Mouse (Mus musculus): ENCODE data around the gene Pou4f1. TPM values are rescaled to one million over a fixed set of nuclear protein-coding genes. Genes with fewer than 3 reads are reported as not detected.

Gene Pou4f1
- polyA plus RNA-seq, 1 experiment from 2014 or later: 1.4 TPM

GRCm38 (mm10) chr14:104456976-104457375, 10.8 kb downstream of the Pou4f1 start:
- no peak for TF ChIP-seq CTCF (IDR thresholded peaks at IDR 0.05)
- DNase-seq (ENCODE audit: low read depth, low spot score) (no peak), ATAC-seq (no peak)
- in situ Hi-C loops (cut with MboI; ENCODE audit: low pct_unique_long_range_greater_than_20kb): no loop called here
- POLR2A ChIA-PET: no interaction called here
- CTCF ChIA-PET: no interaction called here
- H3K27me3 ChIP-seq: peaks cover 77% of the 10 kb centered on the region

GRCm38 (mm10) chr14:104453824-104454223, 14.0 kb downstream of the Pou4f1 start:
- TF ChIP-seq CTCF (IDR thresholded peaks at IDR 0.05): no peak
- POLR2A ChIA-PET: no interaction called here
- DNase-seq (ENCODE audit: low read depth, low spot score) (no peak), ATAC-seq (no peak)
- in situ Hi-C loops (cut with MboI; ENCODE audit: low pct_unique_long_range_greater_than_20kb): no loop called here
- peaks cover 92% of the 10 kb centered on the region for H3K27me3 ChIP-seq
- CTCF ChIA-PET: no interaction called here

GRCm38 (mm10) chr14:104434293-104434692, 33.5 kb downstream of the Pou4f1 start:
- in situ Hi-C loops (cut with MboI; ENCODE audit: low pct_unique_long_range_greater_than_20kb): no loop called here
- peaks cover 28% of the 10 kb centered on the region for H3K27me3 ChIP-seq
- DNase-seq (ENCODE audit: low read depth, low spot score) (no peak), ATAC-seq (no peak)
- CTCF ChIA-PET: no interaction called here
- POLR2A ChIA-PET: no interaction called here
- no peak for TF ChIP-seq CTCF (IDR thresholded peaks at IDR 0.05)

GRCm38 (mm10) chr14:104430819-104431218, 37.0 kb downstream of the Pou4f1 start:
- POLR2A ChIA-PET: no interaction called here
- DNase-seq (ENCODE audit: low read depth, low spot score): peak; percentile 2
- no peak for ATAC-seq
- in situ Hi-C loops (cut with MboI; ENCODE audit: low pct_unique_long_range_greater_than_20kb): no loop called here
- CTCF ChIA-PET: no interaction called here
- peaks cover 38% of the 10 kb centered on the region for H3K27me3 ChIP-seq
- TF ChIP-seq CTCF (IDR thresholded peaks at IDR 0.05): no peak

- TF ChIP-seq CTCF (IDR thresholded peaks at IDR 0.05): no peak
- ATAC-seq (no peak), DNase-seq (ENCODE audit: low read depth, low spot score) (no peak)
- in situ Hi-C loops (cut with MboI; ENCODE audit: low pct_unique_long_range_greater_than_20kb): no loop called here
- ChIA-PET POLR2A (no interaction called here), CTCF (no interaction called here)
- peaks cover 43% of the 10 kb centered on the region for H3K27me3 ChIP-seq
Observed at GRCm38 (mm10) chr14:104423688-104424470, 43.9 kb downstream of the Pou4f1 start.

Other genes starting within 250 kb of the Pou4f1 start
- 9.5 TPM for gene Rnf219, start 54.6 kb upstream of the Pou4f1 start, polyA plus RNA-seq (2021)